Mouse (Mus musculus): ENCODE measurements around the gene Hoxa4. TPM values are rescaled to one million over a fixed set of nuclear protein-coding genes. Genes with fewer than 3 reads are reported as not detected.

Gene Hoxa4
- polyA plus RNA-seq, 1 experiment from 2014 or later, result 1.4 TPM

DNA sequence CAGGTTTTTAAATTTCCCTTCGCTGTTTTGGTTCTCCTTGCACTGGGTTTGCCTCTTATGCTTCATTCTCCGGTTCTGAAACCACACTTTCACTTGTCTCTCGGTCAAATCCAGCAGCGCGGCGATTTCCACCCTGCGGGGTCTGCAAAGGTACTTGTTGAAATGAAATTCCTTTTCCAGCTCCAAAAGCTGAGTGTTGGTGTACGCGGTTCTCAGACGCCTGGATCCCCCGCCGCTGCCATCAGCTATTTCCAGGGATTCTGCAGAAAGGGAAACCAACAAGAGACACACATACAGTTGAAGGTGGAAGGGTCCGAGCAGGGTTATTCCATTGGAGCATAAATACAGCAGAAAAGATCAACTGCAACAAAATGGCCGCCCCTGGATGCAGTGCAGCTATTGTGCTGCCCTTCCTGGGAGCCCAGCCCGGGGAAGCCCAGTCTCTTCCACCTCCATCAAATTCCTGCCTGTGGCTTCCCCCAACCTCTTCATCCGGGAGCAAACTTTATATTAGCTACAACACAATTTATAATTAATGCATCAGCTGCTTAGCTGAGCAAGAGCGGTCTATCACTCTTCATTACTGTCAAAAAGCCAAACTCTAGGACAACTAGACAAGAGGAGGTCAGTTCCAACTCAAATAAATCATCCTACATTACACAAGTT is 28.1 kb downstream of the Hoxa4 start:
- peaks cover 90% of the 10 kb centered on the region for H3K4me1 ChIP-seq (ENCODE audit: insufficient read depth, low read length)
- no peaks in the 10 kb centered on the region for H3K36me3 ChIP-seq (ENCODE audit: insufficient read depth, low read length)
- H3K27me3 ChIP-seq (ENCODE audit: insufficient read depth, low read length), result no peaks in the 10 kb centered on the region
- peak overlapping the region; percentile 70 for H3K4me2 ChIP-seq (replicated peaks; ENCODE audit: low read depth, low read length)
- no peaks in the 10 kb centered on the region for H3K9me3 ChIP-seq (ENCODE audit: low read length)
- H3K4me3 ChIP-seq (ENCODE audit: low read length), result peak overlapping the region; percentile 49
- ATAC-seq (ENCODE audit: low FRiP score, low TSS enrichment), result no peak
- 11% methylated on average over 17 of the region's 17 CpGs for WGBS
- peak overlapping the region; percentile 75 for H3K9ac ChIP-seq (replicated peaks; ENCODE audit: low read length)
- H3K27ac ChIP-seq (ENCODE audit: low read length), result peak overlapping the region; percentile 83

DNA sequence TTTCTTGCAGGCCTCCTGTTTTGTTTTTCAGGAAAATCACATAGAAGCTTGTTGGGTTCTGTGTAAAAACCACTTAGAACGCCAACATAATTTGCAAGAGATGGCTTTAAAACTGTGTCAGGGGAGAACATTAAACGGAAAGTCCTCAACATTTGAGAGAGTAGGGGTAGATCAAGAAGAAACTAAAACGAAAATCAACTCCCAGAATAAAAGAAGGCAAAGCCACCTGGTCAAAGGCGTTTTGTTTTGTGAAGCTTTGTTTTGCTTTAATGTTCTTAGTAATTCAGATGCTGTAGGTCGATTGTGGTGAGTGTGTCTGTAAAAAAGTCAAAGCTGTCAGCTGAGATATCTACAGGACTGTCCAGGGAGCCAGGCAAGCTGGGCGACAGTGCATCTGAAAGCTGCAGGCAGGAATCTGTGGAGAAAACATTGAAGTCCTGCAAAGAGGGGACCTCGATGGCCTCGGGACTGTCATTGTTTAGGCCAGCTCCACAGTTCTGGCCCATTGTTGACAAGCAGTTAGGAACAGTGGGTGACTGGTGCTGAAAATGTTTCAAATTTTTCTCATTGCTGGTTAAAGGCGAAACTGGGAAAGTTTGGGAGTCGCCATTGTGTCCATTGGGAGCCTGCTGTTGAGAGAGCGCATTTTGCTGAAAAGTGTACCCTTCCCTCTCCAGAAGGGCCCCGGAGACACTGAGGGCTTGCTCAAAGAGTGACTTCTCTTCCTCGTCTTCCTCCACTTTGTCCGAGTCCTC is 28.8 kb downstream of the Hoxa4 start:
- no peak for ATAC-seq (ENCODE audit: low FRiP score, low TSS enrichment)
- no peaks in the 10 kb centered on the region for H3K36me3 ChIP-seq (ENCODE audit: insufficient read depth, low read length)
- no peaks in the 10 kb centered on the region for H3K27me3 ChIP-seq (ENCODE audit: insufficient read depth, low read length)
- H3K9ac ChIP-seq (replicated peaks; ENCODE audit: low read length), result peak overlapping the region; percentile 75
- H3K4me3 ChIP-seq (ENCODE audit: low read length), result peak overlapping the region; percentile 49
- H3K4me2 ChIP-seq (replicated peaks; ENCODE audit: low read depth, low read length), result peak overlapping the region; percentile 70
- no peaks in the 10 kb centered on the region for H3K9me3 ChIP-seq (ENCODE audit: low read length)
- WGBS, result 25% methylated on average over 14 of the region's 14 CpGs
- H3K27ac ChIP-seq (ENCODE audit: low read length), result peak overlapping the region; percentile 83
- H3K4me1 ChIP-seq (ENCODE audit: insufficient read depth, low read length), result peaks cover 86% of the 10 kb centered on the region

DNA sequence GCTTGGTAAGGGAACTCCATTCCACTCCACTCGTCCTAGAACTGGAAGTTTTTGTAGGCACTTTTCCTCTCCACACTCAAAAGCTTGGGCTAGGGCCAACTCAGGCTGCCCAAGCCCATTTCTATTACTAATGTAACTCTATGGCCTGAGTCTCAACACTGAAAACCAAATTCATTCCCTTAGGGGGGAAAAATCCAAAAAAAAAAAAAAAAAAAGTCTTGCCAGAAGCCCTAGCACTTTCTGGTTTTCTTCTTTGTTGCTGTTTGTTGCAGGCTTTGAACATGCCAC is 29.5 kb downstream of the Hoxa4 start:
- no peak overlapping the region for H3K4me2 ChIP-seq (replicated peaks; ENCODE audit: low read depth, low read length)
- peaks cover 85% of the 10 kb centered on the region for H3K4me1 ChIP-seq (ENCODE audit: insufficient read depth, low read length)
- H3K27me3 ChIP-seq (ENCODE audit: insufficient read depth, low read length), result peaks cover 7% of the 10 kb centered on the region; the same call in 1 of the 2 replicates
- H3K27ac ChIP-seq (ENCODE audit: low read length), result no peak overlapping the region
- no peak overlapping the region for H3K9ac ChIP-seq (replicated peaks; ENCODE audit: low read length)
- 16% methylated on average over 1 of the region's 1 CpGs for WGBS
- H3K4me3 ChIP-seq (ENCODE audit: low read length), result no peak overlapping the region
- no peak for ATAC-seq (ENCODE audit: low FRiP score, low TSS enrichment)
- no peaks in the 10 kb centered on the region for H3K9me3 ChIP-seq (ENCODE audit: low read length)
- H3K36me3 ChIP-seq (ENCODE audit: insufficient read depth, low read length), result no peaks in the 10 kb centered on the region

DNA sequence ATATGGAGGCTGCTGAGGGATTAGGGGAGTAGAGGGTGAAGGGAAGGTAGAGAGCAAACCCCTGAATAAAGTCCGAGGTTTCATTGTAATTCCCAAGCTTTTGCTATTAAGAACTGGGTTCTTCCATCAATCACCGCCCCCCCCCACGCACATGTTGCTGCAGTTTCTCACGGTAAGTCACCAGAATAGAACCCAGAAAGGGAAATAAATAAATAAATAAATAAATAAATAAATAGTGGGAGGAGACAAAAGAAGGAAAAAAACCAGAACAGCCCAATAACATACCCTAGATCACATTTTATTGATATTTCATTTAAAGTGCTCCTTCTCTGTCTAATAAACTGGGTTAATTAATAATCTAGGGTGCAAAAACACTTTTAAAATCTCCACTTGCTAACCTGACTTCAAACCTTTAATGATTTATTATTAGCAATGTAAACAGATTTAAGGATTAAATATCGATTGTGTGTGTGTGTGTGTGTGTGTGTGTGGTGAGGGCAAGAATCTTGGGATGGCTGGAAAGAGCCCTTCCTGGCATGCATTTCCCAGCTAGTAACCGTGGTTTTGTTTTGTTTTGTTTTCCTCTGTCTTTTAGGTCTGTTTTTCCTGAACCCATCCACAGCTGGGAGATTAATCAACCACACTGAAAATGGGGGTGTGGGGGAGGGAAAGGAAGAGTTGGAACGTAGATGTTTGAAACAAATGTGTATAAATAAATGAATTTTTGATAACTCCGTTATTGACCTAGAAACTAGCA is 30.0 kb downstream of the Hoxa4 start:
- peak overlapping the region; percentile 89 for H3K4me2 ChIP-seq (replicated peaks; ENCODE audit: low read depth, low read length)
- H3K9me3 ChIP-seq (ENCODE audit: low read length), result no peaks in the 10 kb centered on the region
- H3K27ac ChIP-seq (ENCODE audit: low read length), result peak overlapping the region; percentile 84
- peaks cover 12% of the 10 kb centered on the region for H3K27me3 ChIP-seq (ENCODE audit: insufficient read depth, low read length)
- peaks cover 80% of the 10 kb centered on the region for H3K4me1 ChIP-seq (ENCODE audit: insufficient read depth, low read length)
- 7% methylated on average over 8 of the region's 8 CpGs for WGBS
- ATAC-seq (ENCODE audit: low FRiP score, low TSS enrichment), result no peak
- peak overlapping the region; percentile 79 for H3K4me3 ChIP-seq (ENCODE audit: low read length)
- H3K9ac ChIP-seq (replicated peaks; ENCODE audit: low read length), result peak overlapping the region; percentile 56; the same call in 1 of the 2 replicates
- no peaks in the 10 kb centered on the region for H3K36me3 ChIP-seq (ENCODE audit: insufficient read depth, low read length)

DNA sequence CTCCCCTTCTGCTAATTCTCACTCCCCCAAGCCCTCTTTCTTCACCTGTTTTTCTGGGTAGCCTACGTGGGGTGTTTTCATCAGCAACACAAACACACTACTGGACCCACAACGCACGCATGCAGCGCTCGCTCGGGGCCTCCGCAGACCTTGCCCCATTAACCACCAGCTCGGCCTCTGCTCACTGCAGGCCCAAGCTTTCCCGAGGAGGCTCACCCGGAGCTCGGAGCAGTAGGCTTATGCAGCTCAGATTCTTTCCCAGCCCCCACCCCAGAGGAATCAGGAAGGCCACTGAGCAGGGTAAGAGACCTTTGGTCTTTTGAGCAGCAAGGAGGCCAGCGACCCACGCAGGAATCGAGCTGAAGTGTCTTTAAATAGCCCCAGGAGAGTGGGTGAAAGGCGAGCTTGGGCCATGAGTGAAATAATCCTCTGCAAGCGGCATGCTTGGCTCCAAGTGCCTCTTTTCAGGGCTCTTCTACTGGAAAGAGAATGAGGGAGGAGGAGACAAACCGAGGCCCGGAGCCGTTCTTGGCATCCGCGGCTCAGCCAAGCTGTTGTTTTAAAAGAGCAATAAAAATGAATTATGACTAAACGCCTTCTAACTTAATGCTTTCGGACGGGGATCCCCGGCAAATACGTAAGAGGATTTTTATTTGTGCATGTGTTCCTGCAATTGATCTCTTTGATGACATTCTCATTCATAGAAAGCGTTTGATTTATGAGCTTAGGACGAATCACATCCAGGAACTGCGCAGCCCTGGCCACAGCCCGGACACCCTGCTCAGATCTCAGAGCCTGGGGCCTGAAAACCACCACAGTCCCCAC is 30.8 kb downstream of the Hoxa4 start:
- Histone ChIP-seq H3K27me3 (ENCODE audit: insufficient read depth, low read length) (peaks cover 20% of the 10 kb centered on the region), H3K4me1 (ENCODE audit: insufficient read depth, low read length) (peaks cover 73% of the 10 kb centered on the region)
- 1% methylated on average over 30 of the region's 30 CpGs for WGBS

DNA sequence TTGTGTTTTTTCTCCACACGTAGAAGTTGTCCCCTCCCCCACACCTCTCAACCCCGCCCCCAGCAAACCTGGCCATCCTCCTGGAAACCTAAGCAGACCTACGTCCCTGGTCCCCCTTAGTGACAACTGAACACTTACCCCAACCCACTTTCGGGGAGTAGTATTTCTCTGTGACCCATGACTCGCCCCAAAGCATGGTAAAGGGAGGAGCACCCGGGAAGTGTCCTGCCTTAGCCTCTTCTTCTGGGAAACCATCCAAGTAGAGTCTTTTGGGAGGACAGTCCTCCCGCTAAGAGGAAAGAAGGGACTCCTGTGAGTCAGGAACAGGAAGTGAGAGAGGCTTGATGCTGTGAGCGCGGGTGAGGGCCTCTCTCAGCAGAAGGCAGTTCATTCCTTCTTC is 31.6 kb downstream of the Hoxa4 start:
- H3K27me3 ChIP-seq (ENCODE audit: insufficient read depth, low read length), result peaks cover 26% of the 10 kb centered on the region
- whole genome bisulfite sequencing, result 11% methylated on average over 9 of the region's 9 CpGs
- H3K4me3 ChIP-seq (ENCODE audit: low read length), result peak overlapping the region; percentile 79
- ATAC-seq (ENCODE audit: low FRiP score, low TSS enrichment), result no peak
- H3K9me3 ChIP-seq (ENCODE audit: low read length), result no peaks in the 10 kb centered on the region
- H3K9ac ChIP-seq (replicated peaks; ENCODE audit: low read length), result peak overlapping the region; percentile 56
- H3K4me1 ChIP-seq (ENCODE audit: insufficient read depth, low read length), result peaks cover 66% of the 10 kb centered on the region
- H3K36me3 ChIP-seq (ENCODE audit: insufficient read depth, low read length), result no peaks in the 10 kb centered on the region
- H3K27ac ChIP-seq (ENCODE audit: low read length), result peak overlapping the region; percentile 84
- H3K4me2 ChIP-seq (replicated peaks; ENCODE audit: low read depth, low read length), result peak overlapping the region; percentile 89

More for the DNA sequence above, 30.8 kb downstream of the Hoxa4 start:
- no peaks in the 10 kb centered on the region for H3K9me3 ChIP-seq (ENCODE audit: low read length)
- no peaks in the 10 kb centered on the region for H3K36me3 ChIP-seq (ENCODE audit: insufficient read depth, low read length)
- peak overlapping the region; percentile 84 for H3K27ac ChIP-seq (ENCODE audit: low read length)
- peak overlapping the region; percentile 79 for H3K4me3 ChIP-seq (ENCODE audit: low read length)
- H3K4me2 ChIP-seq (replicated peaks; ENCODE audit: low read depth, low read length), result peak overlapping the region; percentile 89
- ATAC-seq (ENCODE audit: low FRiP score, low TSS enrichment), result peak; percentile 36
- H3K9ac ChIP-seq (replicated peaks; ENCODE audit: low read length), result peak overlapping the region; percentile 56

DNA sequence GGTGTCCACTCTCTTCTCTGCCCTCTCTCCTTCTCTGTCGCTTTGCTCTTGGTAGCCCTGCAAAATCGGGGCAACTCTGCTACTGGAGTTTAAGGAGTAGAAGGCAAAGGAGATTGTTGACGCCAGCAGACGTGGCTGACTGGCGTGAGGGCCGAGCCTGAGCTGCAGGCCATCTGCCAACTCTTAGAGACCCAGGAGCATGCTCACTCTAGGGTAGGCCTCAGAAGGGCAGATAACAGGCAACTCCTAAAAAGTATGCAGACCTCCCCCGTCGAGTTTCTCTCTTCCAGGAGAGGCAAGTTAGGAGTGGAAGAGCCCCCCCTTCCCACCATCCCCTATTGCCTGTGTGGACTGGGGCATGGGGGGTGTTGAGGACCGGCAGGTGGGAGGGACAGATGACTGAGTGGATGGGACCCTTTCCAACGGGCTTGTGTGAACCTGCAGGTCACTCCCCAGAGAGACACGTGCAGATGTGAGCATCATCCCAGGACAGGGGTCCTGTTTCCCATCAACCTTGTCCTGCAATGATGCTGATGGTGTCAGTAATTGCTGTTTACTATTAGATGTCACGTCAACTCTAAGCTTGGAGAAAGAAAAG is 32.3 kb downstream of the Hoxa4 start:
- Histone ChIP-seq H3K4me2 (replicated peaks; ENCODE audit: low read depth, low read length) (peak overlapping the region; percentile 89), H3K4me1 (ENCODE audit: insufficient read depth, low read length) (peaks cover 59% of the 10 kb centered on the region), H3K27ac (ENCODE audit: low read length) (peak overlapping the region; percentile 84), H3K27me3 (ENCODE audit: insufficient read depth, low read length) (peaks cover 33% of the 10 kb centered on the region), H3K9me3 (ENCODE audit: low read length) (no peaks in the 10 kb centered on the region), H3K36me3 (ENCODE audit: insufficient read depth, low read length) (no peaks in the 10 kb centered on the region), H3K9ac (replicated peaks; ENCODE audit: low read length) (peak overlapping the region; percentile 80), H3K4me3 (ENCODE audit: low read length) (peak overlapping the region; percentile 79)
- WGBS, result 9% methylated on average over 12 of the region's 12 CpGs
- ATAC-seq (ENCODE audit: low FRiP score, low TSS enrichment), result no peak; the same call in 1 of the 2 replicates

DNA sequence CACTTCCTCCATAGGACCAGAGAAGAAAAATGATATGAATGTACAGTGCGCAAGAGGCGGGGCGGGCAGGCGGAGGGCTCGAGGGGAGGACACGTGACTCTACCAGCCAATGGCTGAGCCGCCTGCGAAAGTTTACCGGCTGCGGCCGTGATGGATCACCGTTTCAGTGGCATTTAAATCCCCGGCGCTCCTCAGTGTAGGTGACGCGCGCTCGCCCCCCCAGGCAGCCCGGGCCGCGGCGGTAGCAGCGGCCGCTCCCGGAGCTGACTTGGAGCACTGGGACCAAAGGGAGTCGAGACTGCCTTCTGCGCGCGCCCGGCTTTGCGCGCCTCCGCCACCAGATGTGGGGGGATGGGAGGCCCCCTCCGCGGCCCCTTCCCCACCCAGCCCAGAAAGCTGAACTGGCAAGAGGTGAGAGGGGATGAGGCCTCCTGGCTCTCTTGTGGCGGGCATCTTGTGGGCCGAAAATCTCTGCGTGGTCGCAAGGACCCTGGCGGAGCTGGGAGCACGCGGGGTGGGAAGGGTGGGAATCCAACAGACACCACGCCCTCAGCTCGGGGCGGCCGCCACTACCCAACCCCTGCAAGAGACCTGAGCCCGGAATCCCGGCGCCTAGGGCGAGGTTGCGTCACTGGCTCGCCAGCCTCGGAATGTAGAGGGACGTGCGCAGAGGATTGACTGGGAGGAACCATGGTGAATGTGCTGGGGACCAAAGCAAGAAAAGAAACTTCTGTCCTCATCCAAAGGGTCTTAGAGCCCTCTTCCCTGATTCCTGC is 33.1 kb downstream of the Hoxa4 start, which contains the start of gene Hoxa1:
TSS of gene Hoxa1 (minus strand) at position 42 of the 776 bp plus-strand sequence.
- H3K36me3 ChIP-seq (ENCODE audit: insufficient read depth, low read length), result no peaks in the 10 kb centered on the region
- H3K4me3 ChIP-seq (ENCODE audit: low read length), result peak within 1 kb of the TSS; percentile 79
- H3K27ac ChIP-seq (ENCODE audit: low read length), result peak within 1 kb of the TSS; percentile 84
- peak within 1 kb of the TSS; percentile 80 for H3K9ac ChIP-seq (replicated peaks; ENCODE audit: low read length)
- H3K27me3 ChIP-seq (ENCODE audit: insufficient read depth, low read length), result peaks cover 37% of the 10 kb centered on the region
- peak within 1 kb of the TSS; percentile 89 for H3K4me2 ChIP-seq (replicated peaks; ENCODE audit: low read depth, low read length)
- H3K9me3 ChIP-seq (ENCODE audit: low read length), result no peaks in the 10 kb centered on the region
- under 1% methylated on average over 55 of the region's 55 CpGs for WGBS
- peak; percentile 85 for ATAC-seq (ENCODE audit: low FRiP score, low TSS enrichment)
- H3K4me1 ChIP-seq (ENCODE audit: insufficient read depth, low read length), result peaks cover 51% of the 10 kb centered on the region

All from kidney, embryonic 16.5 days (tissue).